Mouse (Mus musculus): Measurements from ENCODE around the gene Dolk. TPM values are rescaled to one million over a fixed set of nuclear protein-coding genes. Genes with fewer than 3 reads are reported as not detected.

Dolk gene
- total RNA-seq, 2 experiments from 2014 or later, result 23.7 to 26.3 TPM

Other genes starting within 250 kb of the Dolk start
- 10 to 100 TPM; 37.4 to 37.9 TPM for gene Wdr34, start 237.5 kb downstream of the Dolk start, total RNA-seq (2021)
- gene Set, start 229.0 kb downstream of the Dolk start, total RNA-seq (2021), result 100 to 1,000 TPM; 186 to 193 TPM
- 1 to 10 TPM; 1.6 to 2.4 TPM for gene Pkn3, start 208.7 kb downstream of the Dolk start, total RNA-seq (2021)
- gene Zdhhc12, start 192.7 kb downstream of the Dolk start, total RNA-seq (2021), result 1 to 10 TPM; 8.5 to 8.8 TPM
- 100 to 1,000 TPM; 152 TPM for gene Zer1, start 161.7 kb downstream of the Dolk start, total RNA-seq (2021)
- gene Tbc1d13, start 152.6 kb downstream of the Dolk start, total RNA-seq (2021), result 10 to 100 TPM; 51.3 to 58.4 TPM
- 10 to 100 TPM; 20.4 to 21.8 TPM for gene Endog, start 114.8 kb downstream of the Dolk start, total RNA-seq (2021)
- 10 to 100 TPM; 34.7 to 36.9 TPM for gene Spout1, start 107.9 kb downstream of the Dolk start, total RNA-seq (2021)
- 10 to 100 TPM; 12.2 to 16.7 TPM for gene Kyat1, start 80.5 kb downstream of the Dolk start, total RNA-seq (2021)
- gene Lrrc8a, start 48.6 kb downstream of the Dolk start, total RNA-seq (2021), result 10 to 100 TPM; 53.9 to 59.8 TPM
- 10 to 100 TPM in 1 of 2 experiments, 1 to 10 TPM in 1; 9.9 to 12.3 TPM for gene Gm28035, start 45.8 kb downstream of the Dolk start, total RNA-seq (2021)
- gene Phyhd1, start 20.1 kb downstream of the Dolk start, total RNA-seq (2021), result 10 to 100 TPM; 18.8 to 19.7 TPM
- gene Gm28038, start 5.3 kb downstream of the Dolk start, total RNA-seq (2021), result 1 to 10 TPM in 1 of 2 experiments, not detected in 1; 1.3 TPM
- gene Nup188, start 63 bp upstream of the Dolk start, total RNA-seq (2021), result 10 to 100 TPM; 21.6 to 22.6 TPM
- gene Sh3glb2, start 73.0 kb upstream of the Dolk start, total RNA-seq (2021), result 100 to 1,000 TPM; 277 to 301 TPM
- gene Miga2, start 77.9 kb upstream of the Dolk start, total RNA-seq (2021), result 100 to 1,000 TPM; 120 to 124 TPM
- 10 to 100 TPM; 27.5 to 29.2 TPM for gene Dolpp1, start 105.9 kb upstream of the Dolk start, total RNA-seq (2021)
- 10 to 100 TPM; 48.4 to 50.7 TPM for gene Crat, start 129.5 kb upstream of the Dolk start, total RNA-seq (2021)
- 100 to 1,000 TPM; 172 to 174 TPM for gene Ptpa, start 129.7 kb upstream of the Dolk start, total RNA-seq (2021)
- 10 to 100 TPM; 16.0 to 18.4 TPM for gene Ier5l, start 187.9 kb upstream of the Dolk start, total RNA-seq (2021)

Measured in left cerebral cortex, postnatal 25 days (tissue).